Mouse (Mus musculus): ENCODE data around the gene Ppp2r5c.

The Ppp2r5c gene

GRCm38 (mm10) chr12:110444530-110444929, 2.4 kb upstream of the Ppp2r5c start:
- no peak for DNase-seq

- DNase-seq: no peak
These were observed 1.1 kb upstream of the Ppp2r5c start for GRCm38 (mm10) chr12:110445775-110446174.

DNA sequence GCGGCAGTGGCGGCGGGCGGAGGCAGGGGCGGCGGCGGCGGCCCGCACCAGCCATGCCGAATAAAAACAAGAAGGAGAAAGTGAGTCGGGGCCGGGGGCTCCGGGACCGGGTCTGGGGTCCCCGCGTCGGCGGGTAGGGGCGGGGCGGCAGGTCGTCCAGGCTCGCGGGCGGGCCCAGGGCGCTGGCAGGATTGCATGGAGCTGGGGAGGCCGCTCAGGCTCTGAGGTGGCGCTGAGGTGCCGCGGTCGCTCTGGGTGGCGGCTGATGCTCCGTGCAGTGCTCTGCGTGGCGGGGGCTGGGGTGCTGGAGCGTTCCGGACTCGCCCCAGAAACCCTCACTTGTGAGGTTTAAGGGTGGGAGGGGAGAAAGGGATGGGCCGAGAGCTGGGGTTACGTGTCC, 386 bp downstream of the Ppp2r5c start:
- peak; percentile 67 to 76 for DNase-seq

DNA sequence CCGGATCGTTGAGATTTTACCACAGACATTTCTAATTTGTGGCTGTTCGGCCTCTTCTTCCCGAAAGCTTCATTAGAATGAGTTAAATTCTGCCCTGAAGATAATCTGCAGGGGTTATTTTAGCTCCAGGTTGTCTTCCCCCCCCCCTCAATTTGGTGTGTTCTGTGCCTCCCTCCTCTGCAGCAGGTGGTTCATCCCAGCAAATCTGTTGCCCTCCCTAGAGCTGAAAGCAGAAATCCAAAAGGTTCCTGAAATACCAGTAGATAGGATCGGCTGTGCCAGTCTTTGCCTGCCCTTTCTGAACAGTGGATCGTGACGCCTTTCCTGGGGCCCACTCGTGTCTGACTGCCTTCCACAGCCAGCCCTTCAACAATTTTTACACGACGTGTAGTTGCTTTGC, 1.8 kb downstream of the Ppp2r5c start:
- no peak for DNase-seq

GRCm38 (mm10) chr12:110454223-110454622, 7.3 kb downstream of the Ppp2r5c start:
- peak; percentile 80 to 83 for DNase-seq

DNA sequence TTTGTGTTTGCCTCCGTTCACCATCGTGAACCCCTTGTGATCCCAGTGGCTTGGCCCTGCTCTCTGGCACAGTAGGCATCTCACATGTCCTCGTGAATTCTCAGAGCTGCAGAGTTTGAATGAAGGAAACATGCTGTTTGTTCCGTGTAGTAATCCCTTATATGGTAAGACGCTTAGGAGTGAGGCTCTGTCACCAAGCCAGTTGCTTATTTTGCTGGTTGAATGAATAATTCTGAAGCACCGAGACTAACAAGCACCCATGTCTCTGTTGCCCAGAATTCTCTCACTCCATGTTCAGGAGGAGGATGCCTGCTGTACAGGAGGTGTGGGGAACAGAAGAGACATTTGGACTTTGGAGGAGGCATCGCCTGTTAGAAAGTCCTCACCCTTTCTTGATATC, 9.1 kb downstream of the Ppp2r5c start:
- no peak for DNase-seq

DNA sequence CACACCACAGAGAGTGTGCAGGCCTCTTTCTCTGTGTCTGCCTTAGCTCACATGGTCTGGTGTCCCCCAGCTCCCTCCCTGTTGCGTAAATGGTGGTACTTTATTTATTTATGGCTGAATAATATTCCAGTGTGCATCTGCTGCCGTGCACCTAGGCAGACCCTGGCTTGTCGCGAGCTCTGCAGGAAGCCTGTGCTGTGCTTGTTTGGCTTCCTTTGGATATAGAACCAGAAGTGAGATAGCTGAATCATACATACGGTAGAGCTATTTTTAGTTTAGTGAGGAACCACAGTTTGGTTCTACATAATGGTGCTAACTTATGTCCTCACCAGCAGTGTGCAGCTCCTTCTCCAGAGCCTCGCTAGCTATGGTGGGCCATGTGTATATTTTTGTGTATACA, 11.7 kb downstream of the Ppp2r5c start:
- no peak for DNase-seq

GRCm38 (mm10) chr12:110460418-110461300, 13.7 kb downstream of the Ppp2r5c start:
- DNase-seq: no peak

- peak; percentile 50 to 63 for DNase-seq
These were observed 16.8 kb downstream of the Ppp2r5c start for GRCm38 (mm10) chr12:110463711-110464110.

- DNase-seq: no peak
These were observed 24.5 kb downstream of the Ppp2r5c start for GRCm38 (mm10) chr12:110471426-110471825.

DNA sequence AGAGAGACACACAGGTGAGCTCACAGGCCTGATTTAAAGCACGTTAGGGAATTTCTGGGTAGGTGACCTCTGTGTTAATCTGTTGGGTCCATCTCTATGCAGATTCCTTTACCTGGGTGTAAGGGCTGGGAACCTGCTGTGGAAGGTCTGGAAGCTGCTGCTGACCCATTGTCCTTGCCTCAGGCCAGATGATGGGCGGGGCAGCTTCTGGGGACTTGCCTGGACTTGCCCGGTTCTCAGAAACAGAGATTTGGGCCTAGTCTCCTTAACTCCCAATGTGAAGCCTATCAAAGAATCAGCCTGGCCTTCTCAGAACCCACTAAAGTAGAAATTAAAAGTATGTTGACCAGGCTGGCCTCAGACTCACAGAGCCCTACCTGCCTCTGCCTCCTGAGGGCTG, 25.3 kb downstream of the Ppp2r5c start:
- no peak for DNase-seq

- no peak for DNase-seq
These were observed 27.6 kb downstream of the Ppp2r5c start for GRCm38 (mm10) chr12:110474497-110474896.

DNA sequence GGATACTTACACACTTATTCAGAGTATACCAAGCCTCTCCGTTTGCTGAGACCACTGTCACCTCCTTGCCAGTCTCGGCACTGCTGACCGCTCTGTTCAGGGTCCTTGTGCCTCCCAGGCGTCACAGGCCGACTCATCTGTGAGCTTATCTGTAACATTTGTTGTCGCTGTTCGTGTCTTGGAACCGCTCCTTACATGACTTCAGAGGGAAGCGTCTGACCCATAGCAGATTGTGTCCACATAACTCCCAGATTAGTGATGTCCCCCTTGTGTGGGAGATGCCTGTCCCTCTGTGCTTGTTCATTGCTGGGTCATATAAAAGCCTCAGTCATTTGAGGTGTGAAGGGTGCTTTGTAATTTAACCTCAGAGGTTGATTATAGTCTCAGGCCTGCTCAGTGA, 29.6 kb downstream of the Ppp2r5c start:
- DNase-seq: no peak

DNA sequence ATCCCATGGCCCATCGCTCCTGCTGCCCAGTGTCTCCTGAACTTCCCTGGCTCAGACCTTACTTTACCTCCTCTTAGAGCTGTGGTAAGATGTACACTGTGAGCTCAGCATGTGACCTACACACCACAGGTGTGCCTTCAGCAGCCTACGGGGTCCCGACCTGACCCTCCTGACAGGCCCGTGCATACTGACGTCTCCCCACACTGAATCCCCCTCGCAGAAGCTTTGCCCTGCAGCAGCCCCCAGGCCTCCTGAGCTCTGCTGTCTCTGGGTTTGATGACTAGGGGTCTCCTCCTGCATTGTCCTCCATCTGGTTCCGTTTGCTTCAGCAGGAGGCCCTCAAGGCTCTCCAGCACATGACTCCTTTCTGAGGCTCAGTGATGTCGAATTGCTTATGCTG, 31.0 kb downstream of the Ppp2r5c start:
- DNase-seq: peak; percentile 45 to 56

DNA sequence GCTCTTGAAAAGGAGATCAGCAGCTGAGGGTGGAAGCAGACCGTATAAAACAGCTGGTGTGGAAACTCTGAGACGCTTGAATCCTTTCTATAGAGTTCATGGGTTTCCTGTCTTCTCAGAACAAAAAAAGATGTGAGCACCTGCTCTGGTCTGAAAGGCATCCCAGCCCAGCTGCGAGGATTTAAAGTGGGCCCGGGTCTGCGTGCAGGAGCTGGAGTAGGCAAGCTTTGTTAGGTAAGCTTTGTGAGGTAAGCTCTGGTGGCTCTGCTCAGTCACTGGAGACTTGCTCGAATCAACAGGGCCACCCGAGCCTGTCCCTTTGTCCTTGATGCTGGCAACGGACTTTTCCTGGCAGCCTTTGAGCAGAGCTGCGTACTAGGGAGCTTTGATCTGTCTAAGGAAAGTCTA, 31.7 kb downstream of the Ppp2r5c start:
- DNase-seq: peak; percentile 75 to 83

- peak in 1 of 2 experiments; percentile 35 for DNase-seq
These were observed 32.3 kb downstream of the Ppp2r5c start for GRCm38 (mm10) chr12:110479268-110479667.

GRCm38 (mm10) chr12:110480701-110481100, 33.8 kb downstream of the Ppp2r5c start:
- no peak for DNase-seq

DNA sequence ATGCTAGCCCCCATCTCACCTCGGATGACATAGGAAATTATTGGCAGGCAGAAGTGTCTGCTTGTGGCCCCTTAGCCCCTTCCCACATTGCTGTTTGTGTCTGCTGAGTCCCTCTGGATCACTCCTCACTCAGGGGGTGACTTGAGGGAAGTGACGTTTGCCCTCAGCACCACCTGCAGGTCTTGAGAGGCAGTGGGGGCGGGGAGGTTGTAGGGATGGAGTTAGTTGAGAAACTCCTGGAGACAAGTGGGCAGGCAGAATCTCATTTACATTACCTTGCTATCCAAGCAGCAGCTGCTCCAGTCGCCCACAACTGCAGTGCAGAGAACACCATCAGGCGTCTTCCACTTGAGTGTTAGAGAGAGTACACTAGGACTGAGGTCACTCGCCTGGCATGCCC, 36.8 kb downstream of the Ppp2r5c start:
- DNase-seq: peak; percentile 75 to 81

- no peak for DNase-seq
These were observed 38.1 kb downstream of the Ppp2r5c start for GRCm38 (mm10) chr12:110484824-110485584.

DNA sequence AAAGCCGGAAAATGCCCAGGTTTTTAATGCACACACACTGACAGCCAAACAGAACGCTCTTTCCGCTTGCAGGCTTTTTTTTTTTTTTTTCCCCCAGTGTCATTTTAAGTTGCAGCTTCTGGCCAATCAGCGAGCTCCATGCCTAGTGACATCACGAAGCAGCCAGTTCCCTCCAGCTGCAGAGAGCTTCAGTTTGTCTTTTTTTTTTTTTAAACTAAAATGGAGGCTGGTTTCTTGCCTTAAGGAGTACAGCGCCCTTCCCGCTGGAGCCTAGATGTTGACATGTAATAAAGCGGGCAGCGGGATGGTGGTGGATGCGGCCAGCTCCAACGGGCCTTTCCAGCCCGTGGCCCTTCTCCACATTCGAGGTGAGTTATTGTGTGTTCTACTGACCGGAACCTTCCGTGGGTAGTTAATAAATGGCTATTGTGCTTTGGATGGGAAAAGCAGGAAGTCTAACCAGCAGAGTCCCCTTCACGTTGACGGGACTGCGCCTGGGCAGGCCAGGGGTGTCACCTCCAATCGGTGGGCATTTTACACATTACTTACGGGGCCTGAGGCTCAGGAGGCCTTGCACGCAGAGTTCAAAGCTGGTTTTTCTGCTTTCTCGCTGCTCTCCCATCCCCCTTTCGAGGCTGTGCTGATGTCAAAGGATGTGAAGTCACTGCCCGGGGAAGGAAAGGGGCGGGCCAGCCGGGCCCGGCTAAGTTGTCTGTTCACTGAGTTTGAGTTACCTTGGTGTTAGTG, 38.8 kb downstream of the Ppp2r5c start:
- peak; percentile 83 to 90 for DNase-seq

GRCm38 (mm10) chr12:110486852-110487251, 39.9 kb downstream of the Ppp2r5c start:
- no peak for DNase-seq

- DNase-seq: no peak
These were observed 41.1 kb downstream of the Ppp2r5c start for GRCm38 (mm10) chr12:110488031-110488430.

All from thymus, postnatal 36 days (tissue).